Mouse (Mus musculus): ENCODE data around the gene Fxyd6. TPM values are rescaled to one million over a fixed set of nuclear protein-coding genes. Genes with fewer than 3 reads are reported as not detected.

Fxyd6 gene
- total RNA-seq, 1 experiment = 98.9 TPM

DNA sequence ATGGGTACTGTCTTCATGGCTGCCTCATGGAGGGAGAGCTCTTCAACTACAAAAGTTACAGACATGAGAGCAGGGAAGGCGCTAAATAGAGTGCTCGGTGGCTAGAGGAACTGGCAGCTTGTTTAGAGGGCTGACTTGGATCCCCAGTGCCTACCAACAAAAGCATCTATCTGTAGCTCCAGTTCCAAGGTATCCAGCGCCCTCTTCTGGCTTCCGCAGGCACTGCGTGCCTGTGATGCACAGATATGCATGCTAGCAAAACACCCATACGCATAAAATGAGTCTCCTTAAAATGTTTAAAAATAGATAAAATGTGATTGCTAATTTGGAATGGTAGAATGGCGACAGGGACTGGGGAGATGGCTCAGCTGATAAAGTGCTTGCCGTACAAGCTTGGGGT, 51.2 kb downstream of the Fxyd6 start:
- no peak overlapping the region for H3K27ac ChIP-seq (ENCODE audit: insufficient read depth, low read depth, low read length, poor library complexity, severe bottlenecking)
- peak; percentile 60 for DNase-seq (ENCODE audit: low read depth, low spot score)
- H3K9ac ChIP-seq (ENCODE audit: insufficient read depth, low read depth, low read length, poor library complexity, severe bottlenecking) = no peak overlapping the region
- TF ChIP-seq ZNF384 (IDR thresholded peaks at IDR 0.05; ENCODE audit: low read depth, low read length) = no peak
- TF ChIP-seq ZC3H11A (IDR thresholded peaks at IDR 0.05; ENCODE audit: borderline replicate concordance, low read depth, low read length) = peak; percentile 71; the same call in 1 of the 2 replicates
- TF ChIP-seq CHD2 (IDR thresholded peaks at IDR 0.05; ENCODE audit: low read depth, low read length) = no peak
- no peak for TF ChIP-seq MAFK (IDR thresholded peaks at IDR 0.05; ENCODE audit: insufficient read depth, low read depth, low read length)
- H3K9me3 ChIP-seq (ENCODE audit: control insufficient read depth, insufficient read depth, low read depth, low read length) = no peaks in the 10 kb centered on the region
- no peaks in the 10 kb centered on the region for H3K36me3 ChIP-seq (ENCODE audit: control insufficient read depth, insufficient read depth, low read length, poor library complexity, severe bottlenecking)
- no peaks in the 10 kb centered on the region for H3K4me1 ChIP-seq (ENCODE audit: control insufficient read depth in 2 of 2, insufficient read depth in 2 of 2, low read length in 2 of 2, poor library complexity in 1 of 2)
- in situ Hi-C loops (cut with MboI; ENCODE audit: low sequenced_read_pairs in 2 of 2, unreplicated experiment in 2 of 2) = no loop called here
- no peak overlapping the region for H3K4me3 ChIP-seq (ENCODE audit: insufficient read depth in 1 of 2, low read depth in 1 of 2, low read length in 2 of 2, poor library complexity in 1 of 2, severe bottlenecking in 1 of 2)

DNA sequence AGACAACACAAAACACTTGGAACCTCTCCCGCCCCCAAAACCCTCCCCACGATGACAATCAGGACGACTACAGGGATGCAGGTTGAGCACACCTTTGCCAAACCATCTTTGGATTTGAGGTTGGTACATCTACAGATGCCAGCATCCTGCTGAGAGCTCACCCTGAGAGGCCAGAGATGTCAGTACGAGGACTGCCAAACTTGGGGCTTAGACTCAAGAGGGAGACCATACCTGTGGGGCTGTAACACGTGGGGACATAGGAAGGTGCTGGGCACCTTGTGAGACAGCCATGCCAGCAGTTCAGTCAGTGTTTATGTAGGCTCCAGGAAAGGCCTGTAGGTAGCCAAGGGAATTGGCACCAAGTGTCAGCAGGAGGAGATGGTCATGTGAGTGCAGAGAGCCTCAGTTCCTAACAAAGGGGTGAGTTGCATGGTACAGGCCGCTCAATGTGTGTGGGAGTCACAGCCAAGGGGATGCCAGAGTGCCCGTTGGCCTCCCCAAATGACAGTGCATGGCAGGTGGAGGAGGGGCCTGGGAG, 52.8 kb downstream of the Fxyd6 start:
- TF ChIP-seq MAFK (IDR thresholded peaks at IDR 0.05; ENCODE audit: insufficient read depth, low read depth, low read length) (no peak), CHD2 (IDR thresholded peaks at IDR 0.05; ENCODE audit: low read depth, low read length) (no peak)
- DNase-seq (ENCODE audit: low read depth, low spot score) = no peak
- Histone ChIP-seq H3K4me3 (ENCODE audit: insufficient read depth in 1 of 2, low read depth in 1 of 2, low read length in 2 of 2, poor library complexity in 1 of 2, severe bottlenecking in 1 of 2) (no peak overlapping the region), H3K27ac (ENCODE audit: insufficient read depth, low read depth, low read length, poor library complexity, severe bottlenecking) (no peak overlapping the region), H3K9ac (ENCODE audit: insufficient read depth, low read depth, low read length, poor library complexity, severe bottlenecking) (no peak overlapping the region), H3K4me1 (ENCODE audit: control insufficient read depth in 2 of 2, insufficient read depth in 2 of 2, low read length in 2 of 2, poor library complexity in 1 of 2) (no peaks in the 10 kb centered on the region), H3K36me3 (ENCODE audit: control insufficient read depth, insufficient read depth, low read length, poor library complexity, severe bottlenecking) (no peaks in the 10 kb centered on the region), H3K9me3 (ENCODE audit: control insufficient read depth, insufficient read depth, low read depth, low read length) (no peaks in the 10 kb centered on the region)
- in situ Hi-C loops (cut with MboI; ENCODE audit: low sequenced_read_pairs in 2 of 2, unreplicated experiment in 2 of 2) = no loop called here

- Histone ChIP-seq H3K36me3 (ENCODE audit: control insufficient read depth, insufficient read depth, low read length, poor library complexity, severe bottlenecking) (no peaks in the 10 kb centered on the region), H3K9ac (ENCODE audit: insufficient read depth, low read depth, low read length, poor library complexity, severe bottlenecking) (no peak within 1 kb of the TSS), H3K27ac (ENCODE audit: insufficient read depth, low read depth, low read length, poor library complexity, severe bottlenecking) (no peak within 1 kb of the TSS), H3K4me3 (ENCODE audit: insufficient read depth in 1 of 2, low read depth in 1 of 2, low read length in 2 of 2, poor library complexity in 1 of 2, severe bottlenecking in 1 of 2) (no peak within 1 kb of the TSS), H3K9me3 (ENCODE audit: control insufficient read depth, insufficient read depth, low read depth, low read length) (no peaks in the 10 kb centered on the region), H3K4me1 (ENCODE audit: control insufficient read depth in 2 of 2, insufficient read depth in 2 of 2, low read length in 2 of 2, poor library complexity in 1 of 2) (no peaks in the 10 kb centered on the region)
- no peak for DNase-seq (ENCODE audit: low read depth, low spot score)
- TF ChIP-seq MAFK (IDR thresholded peaks at IDR 0.05; ENCODE audit: insufficient read depth, low read depth, low read length) (no peak), CHD2 (IDR thresholded peaks at IDR 0.05; ENCODE audit: low read depth, low read length) (no peak), ZC3H11A (IDR thresholded peaks at IDR 0.05; ENCODE audit: borderline replicate concordance, low read depth, low read length) (no peak), ZNF384 (IDR thresholded peaks at IDR 0.05; ENCODE audit: low read depth, low read length) (no peak), HCFC1 (IDR thresholded peaks at IDR 0.05; ENCODE audit: borderline replicate concordance, insufficient read depth, low read length) (no peak)
- in situ Hi-C loops (cut with MboI; ENCODE audit: low sequenced_read_pairs in 2 of 2, unreplicated experiment in 2 of 2) = no loop called here
Observed at GRCm38 (mm10) chr9:45426456-45426855, 56.5 kb downstream of the Fxyd6 start, which contains the start of gene Dscaml1. Gene Dscaml1 (plus strand): TSS chr9:45426628.

- DNase-seq (ENCODE audit: low read depth, low spot score) = no peak
Observed at GRCm38 (mm10) chr9:45429392-45429791, 59.4 kb downstream of the Fxyd6 start.

More at GRCm38 (mm10) chr9:45429392-45429791, 59.4 kb downstream of the Fxyd6 start:
- in situ Hi-C loops (cut with MboI; ENCODE audit: low sequenced_read_pairs in 2 of 2, unreplicated experiment in 2 of 2) = no loop called here
- Histone ChIP-seq H3K4me3 (ENCODE audit: insufficient read depth in 1 of 2, low read depth in 1 of 2, low read length in 2 of 2, poor library complexity in 1 of 2, severe bottlenecking in 1 of 2) (no peak overlapping the region), H3K27ac (ENCODE audit: insufficient read depth, low read depth, low read length, poor library complexity, severe bottlenecking) (no peak overlapping the region), H3K9me3 (ENCODE audit: control insufficient read depth, insufficient read depth, low read depth, low read length) (no peaks in the 10 kb centered on the region), H3K9ac (ENCODE audit: insufficient read depth, low read depth, low read length, poor library complexity, severe bottlenecking) (no peak overlapping the region), H3K36me3 (ENCODE audit: control insufficient read depth, insufficient read depth, low read length, poor library complexity, severe bottlenecking) (no peaks in the 10 kb centered on the region), H3K4me1 (ENCODE audit: control insufficient read depth in 2 of 2, insufficient read depth in 2 of 2, low read length in 2 of 2, poor library complexity in 1 of 2) (peaks cover 0 to 3% of the 10 kb centered on the region in 2 experiments; a peak in 1 of 4 replicates)
- TF ChIP-seq ZNF384 (IDR thresholded peaks at IDR 0.05; ENCODE audit: low read depth, low read length) (no peak), MAFK (IDR thresholded peaks at IDR 0.05; ENCODE audit: insufficient read depth, low read depth, low read length) (no peak), CHD2 (IDR thresholded peaks at IDR 0.05; ENCODE audit: low read depth, low read length) (no peak), HCFC1 (IDR thresholded peaks at IDR 0.05; ENCODE audit: borderline replicate concordance, insufficient read depth, low read length) (no peak), ZC3H11A (IDR thresholded peaks at IDR 0.05; ENCODE audit: borderline replicate concordance, low read depth, low read length) (no peak)

Data from ES-E14 (cell line).